Mouse (Mus musculus) myocyte (in vitro differentiated cells): ENCODE measurements around the gene Dnajb8. TPM values are rescaled to one million over a fixed set of nuclear protein-coding genes. Genes with fewer than 3 reads are reported as not detected.

ENCODE experiments used
- H3K27me3 ChIP-seq: one replicate; pipeline ENCODE4 v1.6.1; 2011; ENCODE audit not compliant: control insufficient read depth, insufficient read depth, insufficient read length
- H3K36me3 ChIP-seq: one replicate; pipeline ENCODE4 v1.6.1; 2011; ENCODE audit not compliant: control insufficient read depth, insufficient read depth
- H3K4me2 ChIP-seq: one replicate; pipeline ENCODE4 v1.6.1; 2011; ENCODE audit warnings: low read depth, control low read depth
- H3K4me3 ChIP-seq: one replicate; pipeline ENCODE4 v1.5.1; 2011; ENCODE audit warnings: mild to moderate bottlenecking, control low read depth, moderate library complexity
- H3K79me2 ChIP-seq: one replicate; pipeline ENCODE4 v1.6.1; 2011; ENCODE audit not compliant: control insufficient read depth, insufficient read depth
- H3ac ChIP-seq: one replicate; pipeline ENCODE4 v1.6.1; 2011; ENCODE audit not compliant: control insufficient read depth, insufficient read length
- CEBPB ChIP-seq: IDR thresholded peaks from 2 replicates; pipeline ENCODE4 v1.6.1; 2011; ENCODE audit warnings: mild to moderate bottlenecking, moderate library complexity; ENCODE audit not compliant: poor library complexity, insufficient read depth, severe bottlenecking
- E2F4 ChIP-seq: IDR thresholded peaks from one replicate; pipeline ENCODE4 v1.6.1; 2011; ENCODE audit warnings: mild to moderate bottlenecking, control low read depth, moderate library complexity; ENCODE audit not compliant: insufficient read depth
- MAX ChIP-seq: IDR thresholded peaks from one replicate; pipeline ENCODE4 v1.6.1; 2011; ENCODE audit warnings: low read depth, mild to moderate bottlenecking, control low read depth
- MYOD1 ChIP-seq, 3 experiments: IDR thresholded peaks; one replicate each; pipeline ENCODE4 v1.6.1; 2011; ENCODE audit warnings: control low read depth in 2 of 3, low read depth in 2 of 3, mild to moderate bottlenecking in 2 of 3, moderate library complexity in 1 of 3; ENCODE audit not compliant: insufficient read length in 2 of 3, control insufficient read depth in 1 of 3
- MYOG ChIP-seq, 3 experiments: IDR thresholded peaks; one replicate each; pipeline ENCODE4 v1.6.1; 2011; ENCODE audit warnings: control low read depth in 2 of 3, low read depth in 2 of 3, mild to moderate bottlenecking in 2 of 3; ENCODE audit not compliant: insufficient read length in 2 of 3, control insufficient read depth in 1 of 3, insufficient read depth in 1 of 3
- POLR2A ChIP-seq: IDR thresholded peaks from one replicate; pipeline ENCODE4 v1.6.1; 2011; ENCODE audit warnings: low read depth, mild to moderate bottlenecking, control low read depth, moderate library complexity; ENCODE audit not compliant: insufficient read length
- POLR2AphosphoS2 ChIP-seq: IDR thresholded peaks from one replicate; pipeline ENCODE4 v1.6.1; 2011; ENCODE audit warnings: low read depth, control low read depth; ENCODE audit not compliant: insufficient read length
- REST ChIP-seq: IDR thresholded peaks from one replicate; pipeline ENCODE4 v1.6.1; 2011; ENCODE audit warnings: mild to moderate bottlenecking, control low read depth, moderate library complexity; ENCODE audit not compliant: insufficient read depth, insufficient read length
- SRF ChIP-seq: IDR thresholded peaks from one replicate; pipeline ENCODE4 v1.6.1; 2011; ENCODE audit warnings: low read depth; ENCODE audit not compliant: control insufficient read depth, insufficient read length
- TCF12 ChIP-seq: IDR thresholded peaks from one replicate; pipeline ENCODE4 v1.6.1; 2011; ENCODE audit warnings: mild to moderate bottlenecking, control low read depth; ENCODE audit not compliant: poor library complexity, insufficient read depth, severe bottlenecking
- TCF3 ChIP-seq: IDR thresholded peaks from one replicate; pipeline ENCODE4 v1.6.1; 2011; ENCODE audit warnings: low read depth, control low read depth; ENCODE audit not compliant: insufficient read length
- USF1 ChIP-seq: IDR thresholded peaks from one replicate; pipeline ENCODE4 v1.6.1; 2011; ENCODE audit warnings: low read depth, mild to moderate bottlenecking, control low read depth, moderate library complexity
- polyA plus RNA-seq: library from polyadenylated mRNA; unstranded; fragments of >200 nt; fragmentation: generic; extraction: Trizol; gene quantifications from one replicate; pipeline ENCODE4 v1.2.1, GENCODE M21; 2012; ENCODE audit warnings: missing spikeins

The Dnajb8 gene
- polyA plus RNA-seq, 1 experiment = not detected

- no peaks in the 10 kb centered on the region for H3K36me3 ChIP-seq
- H3K27me3 ChIP-seq = no peaks in the 10 kb centered on the region
- no peak for TF ChIP-seq CEBPB
- no peak for TF ChIP-seq USF1
- TF ChIP-seq MYOG (IDR thresholded peaks at IDR 0.05; ENCODE audit: control insufficient read depth in 1 of 3, insufficient read depth in 1 of 3, insufficient read length in 2 of 3, low read depth in 2 of 3) = no peak
- TF ChIP-seq TCF12 = no peak
- no peak for TF ChIP-seq POLR2AphosphoS2
- TF ChIP-seq MYOD1 (IDR thresholded peaks at IDR 0.05; ENCODE audit: control insufficient read depth in 1 of 3, insufficient read length in 2 of 3, low read depth in 2 of 3) = no peak
These were observed 40.1 kb downstream of the Dnajb8 start for GRCm38 (mm10) chr6:88262160-88262559.

GRCm38 (mm10) chr6:88265355-88265754, 43.3 kb downstream of the Dnajb8 start:
- Histone ChIP-seq H3K27me3 (no peaks in the 10 kb centered on the region), H3ac (no peak overlapping the region), H3K4me2 (no peak overlapping the region), H3K79me2 (no peaks in the 10 kb centered on the region), H3K4me3 (no peak overlapping the region), H3K36me3 (no peaks in the 10 kb centered on the region)
- TF ChIP-seq MYOD1 (IDR thresholded peaks at IDR 0.05; ENCODE audit: control insufficient read depth in 1 of 3, insufficient read length in 2 of 3, low read depth in 2 of 3) (no peak), MYOG (IDR thresholded peaks at IDR 0.05; ENCODE audit: control insufficient read depth in 1 of 3, insufficient read depth in 1 of 3, insufficient read length in 2 of 3, low read depth in 2 of 3) (no peak), MAX (no peak), TCF3 (no peak), REST (no peak), POLR2A (no peak), USF1 (no peak), CEBPB (no peak), SRF (no peak), POLR2AphosphoS2 (no peak), E2F4 (no peak), TCF12 (no peak)

More at GRCm38 (mm10) chr6:88262160-88262559, 40.1 kb downstream of the Dnajb8 start:
- Histone ChIP-seq H3K4me2 (no peak overlapping the region), H3K4me3 (no peak overlapping the region), H3ac (no peak overlapping the region), H3K79me2 (no peaks in the 10 kb centered on the region)

- Histone ChIP-seq H3K36me3 (no peaks in the 10 kb centered on the region), H3K4me3 (no peak overlapping the region), H3K27me3 (no peaks in the 10 kb centered on the region), H3K4me2 (no peak overlapping the region), H3K79me2 (no peaks in the 10 kb centered on the region), H3ac (no peak overlapping the region)
- TF ChIP-seq E2F4 (no peak), MYOD1 (IDR thresholded peaks at IDR 0.05; ENCODE audit: control insufficient read depth in 1 of 3, insufficient read length in 2 of 3, low read depth in 2 of 3) (no peak), CEBPB (no peak), TCF12 (no peak), POLR2A (no peak), MYOG (IDR thresholded peaks at IDR 0.05; ENCODE audit: control insufficient read depth in 1 of 3, insufficient read depth in 1 of 3, insufficient read length in 2 of 3, low read depth in 2 of 3) (no peak), TCF3 (no peak), POLR2AphosphoS2 (no peak), REST (no peak), SRF (no peak), USF1 (no peak), MAX (no peak)
These were observed 44.0 kb downstream of the Dnajb8 start for GRCm38 (mm10) chr6:88266055-88266454.

- Histone ChIP-seq H3K4me3 (no peak overlapping the region), H3K79me2 (no peaks in the 10 kb centered on the region), H3ac (no peak overlapping the region), H3K4me2 (no peak overlapping the region), H3K27me3 (no peaks in the 10 kb centered on the region), H3K36me3 (no peaks in the 10 kb centered on the region)
- TF ChIP-seq E2F4 = no peak
- TF ChIP-seq MAX = no peak
- TF ChIP-seq TCF12 = no peak
- no peak for TF ChIP-seq REST
- TF ChIP-seq MYOD1 (IDR thresholded peaks at IDR 0.05; ENCODE audit: control insufficient read depth in 1 of 3, insufficient read length in 2 of 3, low read depth in 2 of 3) = no peak
- no peak for TF ChIP-seq POLR2A
- TF ChIP-seq TCF3 = no peak
- TF ChIP-seq CEBPB = no peak
- TF ChIP-seq MYOG (IDR thresholded peaks at IDR 0.05; ENCODE audit: control insufficient read depth in 1 of 3, insufficient read depth in 1 of 3, insufficient read length in 2 of 3, low read depth in 2 of 3) = no peak
- no peak for TF ChIP-seq USF1
- TF ChIP-seq SRF = no peak
- no peak for TF ChIP-seq POLR2AphosphoS2
These were observed 45.0 kb downstream of the Dnajb8 start for GRCm38 (mm10) chr6:88267068-88267467.

GRCm38 (mm10) chr6:88267970-88268369, 45.9 kb downstream of the Dnajb8 start:
- Histone ChIP-seq H3K4me2 (no peak overlapping the region), H3K4me3 (no peak overlapping the region), H3ac (no peak overlapping the region), H3K27me3 (no peaks in the 10 kb centered on the region), H3K79me2 (no peaks in the 10 kb centered on the region), H3K36me3 (no peaks in the 10 kb centered on the region)
- TF ChIP-seq TCF3 = no peak
- TF ChIP-seq TCF12 = no peak
- TF ChIP-seq USF1 = no peak
- no peak for TF ChIP-seq MAX
- no peak for TF ChIP-seq CEBPB
- no peak for TF ChIP-seq SRF
- no peak for TF ChIP-seq E2F4
